Mouse (Mus musculus): ENCODE data around the gene Olfr167. TPM values are rescaled to one million over a fixed set of nuclear protein-coding genes. Genes with fewer than 3 reads are reported as not detected.

The Olfr167 gene
- polyA plus RNA-seq (2012; rRNA removed; ENCODE audit: low replicate concordance), result not detected in 2 replicates

DNA sequence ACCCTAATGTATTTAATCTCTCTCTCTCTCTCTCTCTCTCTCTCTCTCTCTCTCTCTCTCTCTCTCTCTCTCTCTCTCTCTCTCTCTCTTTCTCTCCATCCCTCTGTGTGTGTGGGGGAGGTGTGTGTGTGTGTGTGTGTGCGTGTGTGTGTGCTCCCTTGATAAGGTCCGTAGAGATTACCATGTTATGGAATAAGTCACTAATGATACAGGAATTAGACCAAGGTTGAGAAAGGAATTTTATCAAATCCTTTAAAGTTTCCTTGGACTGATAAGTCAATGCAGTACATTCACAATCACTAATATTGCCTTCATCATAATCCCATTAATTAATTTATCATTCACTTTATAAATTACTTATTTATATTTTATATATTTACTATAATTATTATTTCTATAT lies at the start of gene Olfr167:
Gene Olfr167 (minus strand): TSS at position 101 of the 400 bp plus-strand sequence.

DNA sequence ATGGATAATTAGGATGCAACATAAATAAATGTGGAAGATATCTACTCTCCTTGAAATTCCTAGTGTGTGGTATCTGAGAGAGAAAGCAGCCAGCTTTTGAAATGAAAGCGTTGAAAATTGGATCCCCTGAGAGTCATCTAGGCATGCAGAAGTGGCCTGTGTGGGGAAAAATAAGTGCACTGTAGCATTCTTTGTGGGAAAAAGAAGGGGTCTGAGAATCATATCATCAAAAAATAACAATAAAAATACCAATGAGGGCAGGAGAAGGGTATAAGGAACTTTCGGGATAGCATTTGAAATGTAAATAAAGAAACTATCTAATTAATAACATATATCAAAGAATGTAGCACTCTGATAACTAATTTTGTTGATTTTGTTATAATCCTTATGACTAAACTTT lies 49.6 kb upstream of the Olfr167 start, which contains the start of gene Olfr169:
Gene Olfr169 (minus strand): TSS at position 101 of the 400 bp plus-strand sequence.

DNA sequence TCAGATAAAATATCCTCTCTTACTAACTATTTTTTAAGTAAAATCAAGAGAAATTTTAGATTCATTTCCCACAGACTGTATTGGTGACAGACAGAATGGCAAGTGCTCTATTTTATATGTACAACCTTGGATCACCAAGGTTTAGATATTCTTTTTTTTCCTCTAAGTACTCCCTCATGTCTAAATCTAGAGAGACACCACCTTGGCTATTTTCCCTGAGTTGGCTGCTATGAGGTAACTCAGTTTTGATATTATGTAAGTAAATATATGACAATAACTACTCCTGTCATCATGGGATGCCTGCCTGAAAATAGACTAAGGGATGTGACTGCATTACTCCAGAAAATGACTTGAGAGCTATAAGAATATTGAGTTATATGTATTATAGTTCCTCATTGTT lies 13.4 kb upstream of the Olfr167 start, which contains the start of gene Olfr168:
Gene Olfr168 (minus strand): TSS at position 101 of the 400 bp plus-strand sequence.

GRCm38 (mm10) chr16:19483394-19483793 lies 38.7 kb downstream of the Olfr167 start, which contains the start of gene Olfr166:
TSS of gene Olfr166 (plus strand) at chr16:19483694.

Other genes with a start within 250 kb of the Olfr167 start
- gene Olfr164, start 208.2 kb downstream of the Olfr167 start, polyA plus RNA-seq (2012; rRNA removed; ENCODE audit: low replicate concordance), result not detected in 2 replicates
- gene Olfr165, start 99.1 kb downstream of the Olfr167 start, polyA plus RNA-seq (2012; rRNA removed; ENCODE audit: low replicate concordance), result not detected in 2 replicates
- 0.11 TPM in 1 of 2 replicates, not detected in the other for gene Olfr166, start 38.6 kb downstream of the Olfr167 start, polyA plus RNA-seq (2012; rRNA removed; ENCODE audit: low replicate concordance)
- not detected in 2 replicates for gene Olfr168, start 13.3 kb upstream of the Olfr167 start, polyA plus RNA-seq (2012; rRNA removed; ENCODE audit: low replicate concordance)
- not detected in 2 replicates for gene Olfr169, start 49.5 kb upstream of the Olfr167 start, polyA plus RNA-seq (2012; rRNA removed; ENCODE audit: low replicate concordance)
- not detected in 2 replicates for gene Olfr170, start 89.6 kb upstream of the Olfr167 start, polyA plus RNA-seq (2012; rRNA removed; ENCODE audit: low replicate concordance)
- not detected in 2 replicates for gene Olfr171, start 107.7 kb upstream of the Olfr167 start, polyA plus RNA-seq (2012; rRNA removed; ENCODE audit: low replicate concordance)
- gene Lamp3, start 184.1 kb upstream of the Olfr167 start, polyA plus RNA-seq (2012; rRNA removed; ENCODE audit: low replicate concordance), result 0.10 and 0.14 TPM in 2 replicates
- 2.3 and 4.2 TPM in 2 replicates for gene B3gnt5, start 237.9 kb upstream of the Olfr167 start, polyA plus RNA-seq (2012; rRNA removed; ENCODE audit: low replicate concordance)